Mouse (Mus musculus): ENCODE results near the gene Gosr1.

DNA sequence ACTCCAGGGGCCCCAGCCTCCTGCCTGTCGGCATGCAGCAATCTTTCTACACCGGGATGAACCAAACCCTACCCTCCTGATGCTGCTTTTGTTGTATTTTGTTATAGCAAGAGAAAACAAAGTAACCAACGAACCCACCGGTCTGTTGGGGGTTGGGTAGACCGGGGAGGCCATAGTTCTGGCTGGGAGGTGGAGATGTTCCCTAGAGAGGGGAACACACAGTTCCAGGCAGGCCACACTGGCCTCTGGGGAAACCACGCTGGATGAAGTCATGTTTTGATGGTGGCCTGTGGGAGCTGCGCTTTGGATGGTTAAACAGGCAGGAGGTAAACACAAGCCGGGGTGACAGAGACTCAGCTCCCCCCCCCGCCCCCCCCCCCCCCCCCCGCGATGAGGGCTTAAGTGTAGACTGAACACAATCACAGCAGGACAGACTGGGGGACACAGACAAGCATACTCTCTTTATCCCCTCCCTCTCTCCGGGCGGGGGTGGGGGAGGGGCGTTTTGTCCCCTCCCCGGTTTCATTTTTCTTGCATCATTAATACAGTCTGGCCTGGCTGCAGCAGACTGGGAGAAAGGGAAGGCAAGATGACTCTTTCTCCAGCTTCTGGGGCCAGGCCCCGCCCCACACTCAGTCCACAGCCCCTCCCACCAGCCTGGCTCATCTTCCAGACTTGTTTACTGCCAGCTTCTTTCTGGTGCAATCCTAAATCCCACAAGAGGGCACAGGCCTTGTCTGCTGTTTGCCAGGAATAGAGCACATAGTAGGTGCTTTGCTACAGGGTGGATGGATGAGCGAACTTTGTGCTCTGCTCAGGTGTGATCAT, 53.5 kb downstream of the Gosr1 start:
- TF ChIP-seq POLR2A (IDR thresholded peaks at IDR 0.05; ENCODE audit: extremely low read depth, insufficient read depth, low read length) (no peak), CTCF (IDR thresholded peaks at IDR 0.05; ENCODE audit: low read depth, low read length) (no peak)
